Mouse (Mus musculus): ENCODE measurements around the gene Il6ra. TPM values are rescaled to one million over a fixed set of nuclear protein-coding genes. Genes with fewer than 3 reads are reported as not detected.
A peak's percentile ranks its signal among the peaks of the same experiment; 100 is the strongest.

Gene Il6ra
- total RNA-seq, 2 experiments from 2014 or later, result 4.2 to 5.6 TPM

GRCm38 (mm10) chr3:89909703-89910542 lies 3.1 kb downstream of the Il6ra start:
- DNase-seq, result peak; percentile 55 to 56

- no peak for DNase-seq
These were observed 4.2 kb downstream of the Il6ra start for GRCm38 (mm10) chr3:89908836-89909235.

GRCm38 (mm10) chr3:89907846-89908245 lies 5.2 kb downstream of the Il6ra start:
- no peak for DNase-seq

GRCm38 (mm10) chr3:89899511-89899908 lies 13.5 kb downstream of the Il6ra start:
- no peak for DNase-seq

GRCm38 (mm10) chr3:89898870-89899510 lies 14.0 kb downstream of the Il6ra start:
- DNase-seq, result peak; percentile 62 to 72

GRCm38 (mm10) chr3:89898011-89898410 lies 15.0 kb downstream of the Il6ra start:
- no peak for DNase-seq

GRCm38 (mm10) chr3:89897204-89897796 lies 15.7 kb downstream of the Il6ra start:
- DNase-seq, result no peak

- no peak for DNase-seq
These were observed 16.4 kb downstream of the Il6ra start for GRCm38 (mm10) chr3:89896571-89896970.

- DNase-seq, result no peak
These were observed 20.4 kb downstream of the Il6ra start for GRCm38 (mm10) chr3:89892517-89893106.

- DNase-seq, result no peak
These were observed 21.3 kb downstream of the Il6ra start for GRCm38 (mm10) chr3:89891696-89892095.

- peak; percentile 39 to 56 for DNase-seq
These were observed 23.1 kb downstream of the Il6ra start for GRCm38 (mm10) chr3:89889841-89890430.

- no peak for DNase-seq
These were observed 25.3 kb downstream of the Il6ra start for GRCm38 (mm10) chr3:89887582-89888230.

- no peak for DNase-seq
These were observed 27.2 kb downstream of the Il6ra start for GRCm38 (mm10) chr3:89885766-89886165.

- DNase-seq, result no peak
These were observed 29.4 kb downstream of the Il6ra start for GRCm38 (mm10) chr3:89883582-89884041.

GRCm38 (mm10) chr3:89882556-89883181 lies 30.3 kb downstream of the Il6ra start:
- no peak for DNase-seq

- peak in 1 of 2 experiments; percentile 59 for DNase-seq
These were observed 32.8 kb downstream of the Il6ra start for GRCm38 (mm10) chr3:89880036-89880851.

GRCm38 (mm10) chr3:89879326-89879725 lies 33.7 kb downstream of the Il6ra start:
- no peak for DNase-seq

GRCm38 (mm10) chr3:89878456-89878855 lies 34.5 kb downstream of the Il6ra start:
- no peak for DNase-seq

GRCm38 (mm10) chr3:89877129-89877528 lies 35.9 kb downstream of the Il6ra start:
- no peak for DNase-seq

- no peak for DNase-seq
These were observed 36.5 kb downstream of the Il6ra start for GRCm38 (mm10) chr3:89876469-89876868.

Data from heart, adult 18-20 months (tissue).